Mouse (Mus musculus) lung, adult 2 months (tissue): Measurements from ENCODE around the gene Plet1.

ENCODE experiments used
- CTCF ChIP-seq: fragments of 200-500 bp; IDR thresholded peaks from 2 replicates; pipeline ENCODE4 v1.5.1; 2011; ENCODE audit warnings: mild to moderate bottlenecking, low read length, control low read depth; ENCODE audit not compliant: insufficient read depth
- POLR2A ChIP-seq: fragments of 200-500 bp; IDR thresholded peaks from 2 replicates; pipeline ENCODE4 v1.6.1; 2011; ENCODE audit warnings: low read depth, mild to moderate bottlenecking, control low read depth, low read length, borderline replicate concordance; ENCODE audit errors: extremely low read depth

GRCm38 (mm10) chr9:50528293-50528892 lies 34.1 kb downstream of the Plet1 start, which contains the start of gene Pts:
- TF ChIP-seq POLR2A (peak; percentile 96), CTCF (peak; percentile 85)
